Mouse (Mus musculus) myocyte (in vitro differentiated cells): Measurements from ENCODE around the gene Tnnc2. TPM values are rescaled to one million over a fixed set of nuclear protein-coding genes. Genes with fewer than 3 reads are reported as not detected.

Experiments
- H3K27me3 ChIP-seq: one replicate; pipeline ENCODE4 v1.6.1; 2011; ENCODE audit not compliant: control insufficient read depth, insufficient read depth, insufficient read length
- H3K36me3 ChIP-seq: one replicate; pipeline ENCODE4 v1.6.1; 2011; ENCODE audit not compliant: control insufficient read depth, insufficient read depth
- H3K4me2 ChIP-seq: one replicate; pipeline ENCODE4 v1.6.1; 2011; ENCODE audit warnings: low read depth, control low read depth
- H3K4me3 ChIP-seq: one replicate; pipeline ENCODE4 v1.5.1; 2011; ENCODE audit warnings: mild to moderate bottlenecking, control low read depth, moderate library complexity
- H3K79me2 ChIP-seq: one replicate; pipeline ENCODE4 v1.6.1; 2011; ENCODE audit not compliant: control insufficient read depth, insufficient read depth
- H3ac ChIP-seq: one replicate; pipeline ENCODE4 v1.6.1; 2011; ENCODE audit not compliant: control insufficient read depth, insufficient read length
- CEBPB ChIP-seq: IDR thresholded peaks from 2 replicates; pipeline ENCODE4 v1.6.1; 2011; ENCODE audit warnings: mild to moderate bottlenecking, moderate library complexity; ENCODE audit not compliant: poor library complexity, insufficient read depth, severe bottlenecking
- E2F4 ChIP-seq: IDR thresholded peaks from one replicate; pipeline ENCODE4 v1.6.1; 2011; ENCODE audit warnings: mild to moderate bottlenecking, control low read depth, moderate library complexity; ENCODE audit not compliant: insufficient read depth
- MAX ChIP-seq: IDR thresholded peaks from one replicate; pipeline ENCODE4 v1.6.1; 2011; ENCODE audit warnings: low read depth, mild to moderate bottlenecking, control low read depth
- MYOD1 ChIP-seq, 3 experiments: IDR thresholded peaks; one replicate each; pipeline ENCODE4 v1.6.1; 2011; ENCODE audit warnings: control low read depth in 2 of 3, low read depth in 2 of 3, mild to moderate bottlenecking in 2 of 3, moderate library complexity in 1 of 3; ENCODE audit not compliant: insufficient read length in 2 of 3, control insufficient read depth in 1 of 3
- MYOG ChIP-seq, 3 experiments: IDR thresholded peaks; one replicate each; pipeline ENCODE4 v1.6.1; 2011; ENCODE audit warnings: control low read depth in 2 of 3, low read depth in 2 of 3, mild to moderate bottlenecking in 2 of 3; ENCODE audit not compliant: insufficient read length in 2 of 3, control insufficient read depth in 1 of 3, insufficient read depth in 1 of 3
- POLR2A ChIP-seq: IDR thresholded peaks from one replicate; pipeline ENCODE4 v1.6.1; 2011; ENCODE audit warnings: low read depth, mild to moderate bottlenecking, control low read depth, moderate library complexity; ENCODE audit not compliant: insufficient read length
- POLR2AphosphoS2 ChIP-seq: IDR thresholded peaks from one replicate; pipeline ENCODE4 v1.6.1; 2011; ENCODE audit warnings: low read depth, control low read depth; ENCODE audit not compliant: insufficient read length
- REST ChIP-seq: IDR thresholded peaks from one replicate; pipeline ENCODE4 v1.6.1; 2011; ENCODE audit warnings: mild to moderate bottlenecking, control low read depth, moderate library complexity; ENCODE audit not compliant: insufficient read depth, insufficient read length
- SRF ChIP-seq: IDR thresholded peaks from one replicate; pipeline ENCODE4 v1.6.1; 2011; ENCODE audit warnings: low read depth; ENCODE audit not compliant: control insufficient read depth, insufficient read length
- TCF12 ChIP-seq: IDR thresholded peaks from one replicate; pipeline ENCODE4 v1.6.1; 2011; ENCODE audit warnings: mild to moderate bottlenecking, control low read depth; ENCODE audit not compliant: poor library complexity, insufficient read depth, severe bottlenecking
- TCF3 ChIP-seq: IDR thresholded peaks from one replicate; pipeline ENCODE4 v1.6.1; 2011; ENCODE audit warnings: low read depth, control low read depth; ENCODE audit not compliant: insufficient read length
- USF1 ChIP-seq: IDR thresholded peaks from one replicate; pipeline ENCODE4 v1.6.1; 2011; ENCODE audit warnings: low read depth, mild to moderate bottlenecking, control low read depth, moderate library complexity
- polyA plus RNA-seq: library from polyadenylated mRNA; unstranded; fragments of >200 nt; fragmentation: generic; extraction: Trizol; gene quantifications from one replicate; pipeline ENCODE4 v1.2.1, GENCODE M21; 2012; ENCODE audit warnings: missing spikeins

Gene Tnnc2
- 3,985 TPM for polyA plus RNA-seq

GRCm38 (mm10) chr2:164779481-164780086 lies at the start of gene Tnnc2:
Tnnc2 (minus strand) TSS chr2:164779967.
- Histone ChIP-seq H3K27me3 (no peaks in the 10 kb centered on the region), H3K79me2 (peaks cover 8% of the 10 kb centered on the region), H3ac (no peak within 1 kb of the TSS), H3K4me2 (peak within 1 kb of the TSS; percentile 75), H3K36me3 (no peaks in the 10 kb centered on the region), H3K4me3 (peak within 1 kb of the TSS; percentile 43)
- TF ChIP-seq TCF3 = no peak
- TF ChIP-seq SRF = peak; percentile 97
- TF ChIP-seq CEBPB = no peak
- no peak for TF ChIP-seq TCF12
- TF ChIP-seq POLR2A = peak; percentile 76
- TF ChIP-seq USF1 = no peak
- TF ChIP-seq MYOG (IDR thresholded peaks at IDR 0.05; ENCODE audit: control insufficient read depth in 1 of 3, insufficient read depth in 1 of 3, insufficient read length in 2 of 3, low read depth in 2 of 3) = peak in 2 of 3 experiments; percentile 33 to 61
- TF ChIP-seq MYOD1 (IDR thresholded peaks at IDR 0.05; ENCODE audit: control insufficient read depth in 1 of 3, insufficient read length in 2 of 3, low read depth in 2 of 3) = peak in 1 of 3 experiments; percentile 57
- no peak for TF ChIP-seq E2F4
- peak; percentile 94 for TF ChIP-seq POLR2AphosphoS2

- peaks cover 5% of the 10 kb centered on the region for H3K36me3 ChIP-seq
Observed at GRCm38 (mm10) chr2:164829090-164829489, 49.3 kb upstream of the Tnnc2 start.

GRCm38 (mm10) chr2:164828437-164828836 lies 48.7 kb upstream of the Tnnc2 start, which contains the start of gene Spata25:
Spata25 (minus strand) TSS chr2:164828537.
- no peak within 1 kb of the TSS for H3ac ChIP-seq
- no peak within 1 kb of the TSS for H3K4me2 ChIP-seq
- no peak within 1 kb of the TSS for H3K4me3 ChIP-seq
- peaks cover 15% of the 10 kb centered on the region for H3K79me2 ChIP-seq
- TF ChIP-seq E2F4 (no peak), POLR2AphosphoS2 (no peak), MYOD1 (IDR thresholded peaks at IDR 0.05; ENCODE audit: control insufficient read depth in 1 of 3, insufficient read length in 2 of 3, low read depth in 2 of 3) (no peak), USF1 (no peak), SRF (no peak), POLR2A (no peak), TCF3 (no peak), MAX (no peak), REST (no peak), TCF12 (no peak), MYOG (IDR thresholded peaks at IDR 0.05; ENCODE audit: control insufficient read depth in 1 of 3, insufficient read depth in 1 of 3, insufficient read length in 2 of 3, low read depth in 2 of 3) (no peak), CEBPB (no peak)
- H3K36me3 ChIP-seq = peaks cover 5% of the 10 kb centered on the region
- no peaks in the 10 kb centered on the region for H3K27me3 ChIP-seq

More at GRCm38 (mm10) chr2:164829090-164829489, 49.3 kb upstream of the Tnnc2 start:
- H3ac ChIP-seq = no peak overlapping the region
- H3K79me2 ChIP-seq = peaks cover 9% of the 10 kb centered on the region
- no peaks in the 10 kb centered on the region for H3K27me3 ChIP-seq
- H3K4me3 ChIP-seq = no peak overlapping the region
- no peak overlapping the region for H3K4me2 ChIP-seq
- TF ChIP-seq USF1 (no peak), TCF3 (no peak), POLR2AphosphoS2 (no peak), POLR2A (no peak), SRF (no peak), E2F4 (no peak), MYOD1 (IDR thresholded peaks at IDR 0.05; ENCODE audit: control insufficient read depth in 1 of 3, insufficient read length in 2 of 3, low read depth in 2 of 3) (no peak), MAX (no peak), REST (no peak), CEBPB (no peak), MYOG (IDR thresholded peaks at IDR 0.05; ENCODE audit: control insufficient read depth in 1 of 3, insufficient read depth in 1 of 3, insufficient read length in 2 of 3, low read depth in 2 of 3) (no peak), TCF12 (no peak)

- no peaks in the 10 kb centered on the region for H3K27me3 ChIP-seq
- H3K79me2 ChIP-seq = peaks cover 15% of the 10 kb centered on the region
- no peak overlapping the region for H3K4me2 ChIP-seq
- TF ChIP-seq MYOD1 (IDR thresholded peaks at IDR 0.05; ENCODE audit: control insufficient read depth in 1 of 3, insufficient read length in 2 of 3, low read depth in 2 of 3) = no peak
- H3K36me3 ChIP-seq = peaks cover 5% of the 10 kb centered on the region
- H3K4me3 ChIP-seq = no peak overlapping the region
- no peak overlapping the region for H3ac ChIP-seq
Observed at GRCm38 (mm10) chr2:164827146-164827850, 47.5 kb upstream of the Tnnc2 start.

- Histone ChIP-seq H3ac (no peak overlapping the region), H3K4me2 (no peak overlapping the region), H3K4me3 (no peak overlapping the region), H3K36me3 (peaks cover 5% of the 10 kb centered on the region), H3K27me3 (no peaks in the 10 kb centered on the region), H3K79me2 (peaks cover 15% of the 10 kb centered on the region)
- TF ChIP-seq POLR2AphosphoS2 = peak; percentile 2
- no peak for TF ChIP-seq SRF
Observed at GRCm38 (mm10) chr2:164825521-164825920, 45.8 kb upstream of the Tnnc2 start.
